Mouse (Mus musculus) ES-E14 (cell line): Measurements from ENCODE around the gene Col4a4.

Experiments
- HCFC1 ChIP-seq: IDR thresholded peaks from 2 replicates; pipeline ENCODE4 v1.6.1; 2012; ENCODE audit warnings: low read length, inconsistent platforms, borderline replicate concordance; ENCODE audit not compliant: insufficient read depth
- ZC3H11A ChIP-seq: IDR thresholded peaks from 2 replicates; pipeline ENCODE4 v1.6.1; 2012; ENCODE audit warnings: low read depth, mild to moderate bottlenecking, inconsistent platforms, low read length, borderline replicate concordance

- TF ChIP-seq ZC3H11A = no peak
- TF ChIP-seq HCFC1 = no peak
Measured at GRCm38 (mm10) chr1:82596864-82597596, 10.4 kb upstream of the Col4a4 start.
